Mouse (Mus musculus): ENCODE results near the gene Gm10192.

DNA sequence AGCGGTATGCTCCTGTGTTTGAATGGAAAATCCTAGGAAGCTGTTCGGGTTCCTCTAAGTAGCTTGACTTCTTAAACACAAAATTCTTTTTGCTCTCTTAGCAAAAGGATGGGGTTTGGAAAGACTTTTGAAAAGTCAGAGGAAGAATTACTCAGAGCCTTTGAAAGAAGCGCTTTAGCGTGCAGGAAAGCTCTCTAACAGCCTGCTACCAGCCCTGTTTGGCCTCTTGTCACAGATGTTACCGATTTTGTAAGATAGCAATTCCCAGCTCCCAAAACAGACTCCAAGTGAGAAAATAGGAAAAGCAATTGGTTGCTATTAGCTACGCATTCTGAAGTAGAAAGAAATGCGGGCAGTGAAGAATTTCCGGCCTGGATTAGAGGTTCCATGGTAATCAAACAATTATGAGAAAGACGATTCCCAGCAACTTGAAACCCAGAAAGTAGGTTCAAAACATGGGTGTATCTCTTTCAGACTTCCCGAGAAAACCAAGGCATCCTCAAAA lies 26.1 kb downstream of the Gm10192 start:
- no peak for TF ChIP-seq POLR2A (IDR thresholded peaks at IDR 0.05; ENCODE audit: extremely low read depth, insufficient read depth, low read length)
- no peak for TF ChIP-seq CTCF (IDR thresholded peaks at IDR 0.05; ENCODE audit: low read depth, low read length)
